In genomic region chr6:53306710-53307109, GRCm38 (mm10) we compare ENCODE assay signal across 27 mouse cellular contexts. TPM values are rescaled to one million over a fixed set of nuclear protein-coding genes. Genes with fewer than 3 reads are reported as not detected.
DNase-seq lines count a peak whose midpoint lies in the region; ATAC-seq lines count a peak whose summit lies in the region.
"Had no signal": no experiment of that assay in that cellular context is flagged by ENCODE, and none has a peak within 500 bp of the region (broad histone marks: within the 10 kb centered on the region; RNA-seq: fewer than 3 reads in every experiment).

No protein-coding gene starts in this region.

- no peak overlapping the region for H3K4me2 ChIP-seq in embryonic facial prominence, embryonic 14.5 days (ENCODE audit: low read depth, low read length)
- H3K4me2 ChIP-seq in forebrain, embryonic 14.5 days (ENCODE audit: low read length) = peak overlapping the region; percentile 23; the same call in 1 of the 2 replicates
- H3K4me2 ChIP-seq: embryonic facial prominence, embryonic 15.5 days; hindbrain, embryonic 13.5 days; midbrain, embryonic 13.5 days; neural tube, embryonic 13.5 days had no signal

- no peak overlapping the region for H3K4me3 ChIP-seq in embryonic facial prominence, embryonic 14.5 days (ENCODE audit: low read depth, low read length)
- no peak overlapping the region for H3K4me3 ChIP-seq in embryonic facial prominence, embryonic 10.5 days
- no peak overlapping the region for H3K4me3 ChIP-seq in forebrain, embryonic 14.5 days (ENCODE audit: low read depth, low read length)
- H3K4me3 ChIP-seq: embryonic facial prominence, embryonic 15.5 days; heart, embryonic 10.5 days; hindbrain, embryonic 13.5 days; megakaryocyte, embryonic 14.5 days; midbrain, embryonic 13.5 days; neural tube, embryonic 13.5 days had no signal

- no peak overlapping the region for H3K9ac ChIP-seq in embryonic facial prominence, embryonic 14.5 days (ENCODE audit: low read depth, low read length)
- H3K9ac ChIP-seq in forebrain, embryonic 14.5 days (ENCODE audit: low read length) = no peak overlapping the region
- H3K9ac ChIP-seq: embryonic facial prominence, embryonic 15.5 days; hindbrain, embryonic 13.5 days; liver, embryonic 14.5 days; midbrain, embryonic 13.5 days; neural tube, embryonic 13.5 days had no signal

- peaks cover 11% of the 10 kb centered on the region for H3K4me1 ChIP-seq in embryonic facial prominence, embryonic 14.5 days (ENCODE audit: control insufficient read depth, insufficient read depth, low read length)
- peaks cover 49% of the 10 kb centered on the region for H3K4me1 ChIP-seq in embryonic facial prominence, embryonic 10.5 days
- H3K4me1 ChIP-seq in forebrain, embryonic 14.5 days (ENCODE audit: control insufficient read depth, insufficient read depth, low read length) = peaks cover 16% of the 10 kb centered on the region

- H3K27ac ChIP-seq in embryonic facial prominence, embryonic 14.5 days (replicated peaks; ENCODE audit: low read depth, low read length) = no peak overlapping the region
- no peak overlapping the region for H3K27ac ChIP-seq in embryonic facial prominence, embryonic 10.5 days (replicated peaks)
- H3K27ac ChIP-seq in forebrain, embryonic 14.5 days (ENCODE audit: low read depth, low read length) = peak overlapping the region; percentile 60; the same call in 1 of the 2 replicates
- H3K27ac ChIP-seq: embryonic facial prominence, embryonic 15.5 days; heart, embryonic 10.5 days; hindbrain, embryonic 13.5 days; liver, embryonic 14.5 days; midbrain, embryonic 13.5 days; neural tube, embryonic 13.5 days had no signal

- no peaks in the 10 kb centered on the region for H3K9me3 ChIP-seq in embryonic facial prominence, embryonic 14.5 days (ENCODE audit: control insufficient read depth, low read length)
- no peaks in the 10 kb centered on the region for H3K9me3 ChIP-seq in embryonic facial prominence, embryonic 10.5 days
- no peaks in the 10 kb centered on the region for H3K9me3 ChIP-seq in forebrain, embryonic 14.5 days (replicated peaks; ENCODE audit: control insufficient read depth, low read length)
- H3K9me3 ChIP-seq: embryonic facial prominence, embryonic 15.5 days; heart, embryonic 10.5 days; hindbrain, embryonic 13.5 days; midbrain, embryonic 13.5 days; neural tube, embryonic 13.5 days had no signal

- 73% methylated on average over 5 of the region's 5 CpGs for WGBS in embryonic facial prominence, embryonic 14.5 days
- WGBS in embryonic facial prominence, embryonic 10.5 days = 81% methylated on average over 5 of the region's 5 CpGs
- 16% methylated on average over 5 of the region's 5 CpGs for WGBS in forebrain, embryonic 14.5 days

- H3K36me3 ChIP-seq in embryonic facial prominence, embryonic 14.5 days (ENCODE audit: control insufficient read depth, insufficient read depth, low read length) = no peaks in the 10 kb centered on the region
- no peaks in the 10 kb centered on the region for H3K36me3 ChIP-seq in embryonic facial prominence, embryonic 10.5 days (replicated peaks)
- H3K36me3 ChIP-seq in forebrain, embryonic 14.5 days (ENCODE audit: control insufficient read depth, insufficient read depth, low read length) = no peaks in the 10 kb centered on the region
- H3K36me3 ChIP-seq: embryonic facial prominence, embryonic 15.5 days; G1E; heart, embryonic 10.5 days; hindbrain, embryonic 13.5 days; midbrain, embryonic 13.5 days; neural tube, embryonic 13.5 days had no signal

- H3K27me3 ChIP-seq in embryonic facial prominence, embryonic 14.5 days (replicated peaks; ENCODE audit: control insufficient read depth, insufficient read depth, low read length) = no peaks in the 10 kb centered on the region
- H3K27me3 ChIP-seq in embryonic facial prominence, embryonic 10.5 days (replicated peaks; ENCODE audit: low read depth, poor library complexity, severe bottlenecking) = no peaks in the 10 kb centered on the region
- no peaks in the 10 kb centered on the region for H3K27me3 ChIP-seq in forebrain, embryonic 14.5 days (replicated peaks; ENCODE audit: control insufficient read depth, insufficient read depth, low read length)
- H3K27me3 ChIP-seq: embryonic facial prominence, embryonic 15.5 days; hindbrain, embryonic 13.5 days; midbrain, embryonic 13.5 days; neural tube, embryonic 13.5 days had no signal

- DNase-seq in embryonic facial prominence, embryonic 14.5 days (ENCODE audit: low spot score) = peak; percentile 41
- DNase-seq in embryonic facial prominence, embryonic 10.5 days (ENCODE audit: low spot score) = no peak
- peak; percentile 6 for DNase-seq in NIH3T3 (ENCODE audit: low read depth)
- DNase-seq in fibroblast of lung, adult 2 months (ENCODE audit: low read depth) = peak; percentile 8
- DNase-seq in forebrain, embryonic 14.5 days (ENCODE audit: low spot score) = peak; percentile 91
- no peak for DNase-seq in testis, postnatal 10 days (ENCODE audit: low spot score)
- DNase-seq in urinary bladder, adult 18-20 months (ENCODE audit: low spot score in 2 of 2) = no peak
- DNase-seq in thymus, postnatal 4 days = no peak
- DNase-seq: adrenal gland, adult 2 months; adrenal gland, postnatal 36 days; cerebellum, adult 9-11 months; gastrocnemius, postnatal 14 days; heart, postnatal 4 days; kidney, adult 9 months; kidney, postnatal 10 days; liver; lung, adult 2 months had no signal

- ATAC-seq in embryonic facial prominence, embryonic 14.5 days (ENCODE audit: low read depth) = no peak
- peak; percentile 95 for ATAC-seq in forebrain, embryonic 14.5 days
- ATAC-seq: activated CD4-positive, CD25-positive, alpha-beta regulatory T cell, adult 4 months; intestine, embryonic 16.5 days; midbrain, embryonic 13.5 days had no signal

RNA-seq across cellular contexts. Expression of gene Creb5, which starts 19.6 kb away (rescaled TPM):
- polyA plus RNA-seq in embryonic facial prominence, embryonic 14.5 days (2014; fragmentation: Nextera tagmentation; extraction: Ambion mirVana) = 22.8 and 22.9 TPM in 2 replicates
- 10.6 and 13.9 TPM in 2 replicates for polyA plus RNA-seq in embryonic facial prominence, embryonic 10.5 days (2016; fragmentation: Nextera tagmentation; extraction: Ambion mirVana)
- polyA plus RNA-seq in forebrain, embryonic 14.5 days (2014; fragmentation: Nextera tagmentation; extraction: Ambion mirVana) = 8.5 and 9.4 TPM in 2 replicates
- polyA plus RNA-seq: G1E had no signal

Comparison
In these comparisons a context has a peak if more than half of its experiments do, and no peak if none do; other contexts are left out.
1. DNase-seq: peak in embryonic facial prominence, embryonic 14.5 days (single experiment), NIH3T3 (single experiment), fibroblast of lung, adult 2 months (single experiment) and forebrain, embryonic 14.5 days (single experiment); none in embryonic facial prominence, embryonic 10.5 days (single experiment), testis, postnatal 10 days (single experiment), urinary bladder, adult 18-20 months (0 of 2) and thymus, postnatal 4 days (single experiment).